In genomic region chr19:32723817-32724216, GRCm38 (mm10) we compare ENCODE assay signal across 22 mouse cellular contexts. TPM values are rescaled to one million over a fixed set of nuclear protein-coding genes. Genes with fewer than 3 reads are reported as not detected.
DNase-seq lines count a peak whose midpoint lies in the region; ATAC-seq lines count a peak whose summit lies in the region.
"Had no signal": no experiment of that assay in that cellular context is flagged by ENCODE, and none has a peak within 500 bp of the region (broad histone marks: within the 10 kb centered on the region; RNA-seq: fewer than 3 reads in every experiment).

No protein-coding gene starts in this region.

- no peak overlapping the region for H3K4me2 ChIP-seq in midbrain, embryonic 16.5 days (ENCODE audit: low read length)
- no peak overlapping the region for H3K4me2 ChIP-seq in intestine, embryonic 16.5 days (ENCODE audit: low read depth, low read length)
- H3K4me2 ChIP-seq: forebrain, embryonic 13.5 days; hindbrain, embryonic 12.5 days; limb, embryonic 13.5 days; lung, embryonic 15.5 days; midbrain, embryonic 12.5 days had no signal

- H3K27me3 ChIP-seq in midbrain, embryonic 10.5 days (ENCODE audit: low read depth, poor library complexity, severe bottlenecking) = peaks cover 22% of the 10 kb centered on the region
- no peaks in the 10 kb centered on the region for H3K27me3 ChIP-seq in midbrain, embryonic 16.5 days (ENCODE audit: control insufficient read depth, insufficient read depth, low read depth, low read length)
- no peaks in the 10 kb centered on the region for H3K27me3 ChIP-seq in intestine, embryonic 16.5 days (replicated peaks; ENCODE audit: control insufficient read depth, insufficient read depth, low read length)
- H3K27me3 ChIP-seq: CH12.LX; forebrain, embryonic 13.5 days; hindbrain, embryonic 12.5 days had no signal

- ATAC-seq in midbrain, embryonic 16.5 days = no peak
- ATAC-seq in intestine, embryonic 16.5 days = no peak
- ATAC-seq: forebrain, embryonic 13.5 days had no signal

- peak; percentile 31 for DNase-seq in heart, adult 11 months
- DNase-seq in heart, postnatal 4 days = no peak
- no peak for DNase-seq in midbrain, embryonic 10.5 days (ENCODE audit: low spot score)
- peak; percentile 65 for DNase-seq in embryo, embryonic 10.5 days (ENCODE audit: low spot score)
- DNase-seq in retina, postnatal 1 day = peak; percentile 64
- DNase-seq in left cerebral cortex, adult 9 months (ENCODE audit: low spot score in 2 of 2) = no peak
- DNase-seq: adrenal gland, postnatal 14 days; cerebellum, adult 11 months; gastrocnemius, postnatal 25 days; kidney, postnatal 36 days had no signal

- H3K4me1 ChIP-seq in midbrain, embryonic 10.5 days = peaks cover 40% of the 10 kb centered on the region
- H3K4me1 ChIP-seq in midbrain, embryonic 16.5 days (ENCODE audit: control insufficient read depth, insufficient read depth, low read length) = peaks cover 8% of the 10 kb centered on the region
- no peaks in the 10 kb centered on the region for H3K4me1 ChIP-seq in intestine, embryonic 16.5 days (ENCODE audit: control insufficient read depth, insufficient read depth, low read length)
- H3K4me1 ChIP-seq: lung, embryonic 15.5 days had no signal

- no peak overlapping the region for H3K4me3 ChIP-seq in midbrain, embryonic 10.5 days
- H3K4me3 ChIP-seq in midbrain, embryonic 16.5 days (ENCODE audit: low read depth, low read length) = no peak overlapping the region
- no peak overlapping the region for H3K4me3 ChIP-seq in intestine, embryonic 16.5 days (ENCODE audit: low read length)
- H3K4me3 ChIP-seq: erythroblast, embryonic 14.5 days; forebrain, embryonic 13.5 days; hindbrain, embryonic 12.5 days; limb, embryonic 13.5 days; lung, embryonic 15.5 days; midbrain, embryonic 12.5 days had no signal

- 8% methylated on average over 7 of the region's 7 CpGs for WGBS in midbrain, embryonic 10.5 days
- WGBS in midbrain, embryonic 16.5 days = 14% methylated on average over 7 of the region's 7 CpGs
- 51% methylated on average over 7 of the region's 7 CpGs for WGBS in intestine, embryonic 16.5 days

- peak overlapping the region; percentile 42; the same call in 1 of the 2 replicates for H3K27ac ChIP-seq in midbrain, embryonic 10.5 days (replicated peaks)
- H3K27ac ChIP-seq in midbrain, embryonic 16.5 days (ENCODE audit: low read length) = no peak overlapping the region
- no peak overlapping the region for H3K27ac ChIP-seq in intestine, embryonic 16.5 days (ENCODE audit: low read length)
- H3K27ac ChIP-seq: forebrain, embryonic 13.5 days; hindbrain, embryonic 12.5 days; limb, embryonic 13.5 days; liver, embryonic 14.5 days; lung, embryonic 15.5 days; macrophage; midbrain, embryonic 12.5 days; stomach, postnatal 0 days had no signal

- H3K9ac ChIP-seq in midbrain, embryonic 16.5 days (ENCODE audit: low read depth, low read length) = no peak overlapping the region
- no peak overlapping the region for H3K9ac ChIP-seq in intestine, embryonic 16.5 days (ENCODE audit: low read depth, low read length)
- H3K9ac ChIP-seq: forebrain, embryonic 13.5 days; hindbrain, embryonic 12.5 days; limb, embryonic 13.5 days; liver, embryonic 14.5 days; lung, embryonic 15.5 days; midbrain, embryonic 12.5 days had no signal

- H3K36me3 ChIP-seq in midbrain, embryonic 10.5 days = no peaks in the 10 kb centered on the region
- H3K36me3 ChIP-seq in midbrain, embryonic 16.5 days (ENCODE audit: control insufficient read depth, insufficient read depth, low read length) = no peaks in the 10 kb centered on the region
- H3K36me3 ChIP-seq in intestine, embryonic 16.5 days (ENCODE audit: control insufficient read depth, insufficient read depth, low read length) = no peaks in the 10 kb centered on the region
- H3K36me3 ChIP-seq: hindbrain, embryonic 12.5 days; limb, embryonic 13.5 days; lung, embryonic 15.5 days; midbrain, embryonic 12.5 days had no signal

- H3K9me3 ChIP-seq in midbrain, embryonic 10.5 days (replicated peaks) = no peaks in the 10 kb centered on the region
- 0 out of 2 replicates have a peak, but pooled peaks cover 2% of the 10 kb centered on the region for H3K9me3 ChIP-seq in midbrain, embryonic 16.5 days (replicated peaks; ENCODE audit: control insufficient read depth, low read length, poor library complexity, severe bottlenecking)
- no peaks in the 10 kb centered on the region for H3K9me3 ChIP-seq in intestine, embryonic 16.5 days (ENCODE audit: control insufficient read depth, low read length)
- H3K9me3 ChIP-seq: forebrain, embryonic 13.5 days; hindbrain, embryonic 12.5 days; limb, embryonic 13.5 days; lung, embryonic 15.5 days had no signal

RNA-seq across cellular contexts. Expression of gene Atad1, which starts 15.8 kb away (rescaled TPM):
- total RNA-seq in heart, postnatal 4 days (2021) = 10 to 100 TPM; 70.2 to 76.7 TPM
- polyA plus RNA-seq in midbrain, embryonic 10.5 days (2016; fragmentation: Nextera tagmentation; extraction: Ambion mirVana) = 78.0 and 84.4 TPM in 2 replicates
- 116 and 120 TPM in 2 replicates for polyA plus RNA-seq in midbrain, embryonic 16.5 days (2015; fragmentation: Nextera tagmentation; extraction: Ambion mirVana)
- polyA plus RNA-seq in intestine, embryonic 16.5 days (2015; fragmentation: Nextera tagmentation; extraction: Ambion mirVana) = 73.1 and 77.4 TPM in 2 replicates

RNA-seq across cellular contexts. Expression of gene Pten, which starts 33.5 kb away (rescaled TPM):
- 10 to 100 TPM; 44.9 to 47.2 TPM for total RNA-seq in heart, postnatal 4 days (2021)
- polyA plus RNA-seq in midbrain, embryonic 10.5 days (2016; fragmentation: Nextera tagmentation; extraction: Ambion mirVana) = 6.8 and 7.6 TPM in 2 replicates
- 12.0 TPM in 2 replicates for polyA plus RNA-seq in midbrain, embryonic 16.5 days (2015; fragmentation: Nextera tagmentation; extraction: Ambion mirVana)
- 7.1 and 7.6 TPM in 2 replicates for polyA plus RNA-seq in intestine, embryonic 16.5 days (2015; fragmentation: Nextera tagmentation; extraction: Ambion mirVana)

Comparison
In these comparisons a context has a peak if more than half of its experiments do, and no peak if none do; other contexts are left out.
1. DNase-seq: peak in heart, adult 11 months (single experiment), embryo, embryonic 10.5 days (single experiment) and retina, postnatal 1 day (single experiment); none in heart, postnatal 4 days (single experiment), midbrain, embryonic 10.5 days (single experiment) and left cerebral cortex, adult 9 months (0 of 2).